ENCODE assay signal across 15 mouse cellular contexts in genomic region chr6:54116299-54116698, GRCm38 (mm10).
DNase-seq lines count a peak whose midpoint lies in the region; TF ChIP-seq lines count a peak whose summit lies in the region.
"Had no signal": no experiment of that assay in that cellular context is flagged by ENCODE, and none has a peak within 500 bp of the region (broad histone marks: within the 10 kb centered on the region; RNA-seq: fewer than 3 reads in every experiment).

No protein-coding gene starts in this region.

- no peaks in the 10 kb centered on the region for H3K9me3 ChIP-seq in megakaryocyte, embryonic 14.5 days
- H3K9me3 ChIP-seq: embryonic facial prominence, embryonic 12.5 days; heart, embryonic 10.5 days; stomach, embryonic 15.5 days had no signal

- no peaks in the 10 kb centered on the region for H3K4me1 ChIP-seq in kidney, adult 2 months (ENCODE audit: control insufficient read depth, insufficient read depth, low read length)
- peaks cover 25% of the 10 kb centered on the region for H3K4me1 ChIP-seq in bone marrow macrophage, adult 2 months (ENCODE audit: control insufficient read depth, insufficient read depth, low read length)
- H3K4me1 ChIP-seq in megakaryocyte, embryonic 14.5 days, result peaks cover 73% of the 10 kb centered on the region

- no peaks in the 10 kb centered on the region for H3K27me3 ChIP-seq in kidney, adult 2 months (replicated peaks; ENCODE audit: control insufficient read depth, insufficient read depth, low read length)
- no peaks in the 10 kb centered on the region for H3K27me3 ChIP-seq in megakaryocyte, embryonic 14.5 days (replicated peaks)
- H3K27me3 ChIP-seq: embryonic facial prominence, embryonic 12.5 days; stomach, embryonic 15.5 days had no signal

- H3K27ac ChIP-seq in kidney, adult 2 months (ENCODE audit: insufficient read depth, low read depth, low read length), result no peak overlapping the region
- H3K27ac ChIP-seq in bone marrow macrophage, adult 2 months (ENCODE audit: insufficient read depth, low read depth, low read length), result 0 out of 2 replicates have a peak overlapping the region, but pooled peaks have one; percentile 42
- H3K27ac ChIP-seq: embryonic facial prominence, embryonic 12.5 days; gastrocnemius, adult 2 months; heart, embryonic 10.5 days; stomach, embryonic 15.5 days had no signal

- peak; percentile 27 for DNase-seq in kidney, adult 2 months
- no peak for DNase-seq in kidney, adult 11 months
- peak; percentile 70 for DNase-seq in 416B (ENCODE audit: low read depth)
- DNase-seq in right cerebral cortex, postnatal 36 days (ENCODE audit: low spot score in 2 of 2), result no peak
- no peak for DNase-seq in T-cell, adult 2 months (ENCODE audit: low spot score)
- no peak for DNase-seq in spleen, postnatal 10 days (ENCODE audit: low spot score in 2 of 2)
- DNase-seq: adrenal gland, postnatal 10 days; gastrocnemius, adult 2 months; heart, postnatal 36 days; thymus, postnatal 4 days had no signal

- no peak for TF ChIP-seq POLR2A in kidney, adult 2 months (IDR thresholded peaks at IDR 0.05; ENCODE audit: low read depth, low read length)
- no peak for TF ChIP-seq POLR2A in bone marrow macrophage, adult 2 months (IDR thresholded peaks at IDR 0.05; ENCODE audit: borderline replicate concordance, low read depth, low read length)

- no peak overlapping the region for H3K4me3 ChIP-seq in kidney, adult 2 months (ENCODE audit: insufficient read depth, low read depth, low read length)
- no peak overlapping the region for H3K4me3 ChIP-seq in bone marrow macrophage, adult 2 months (ENCODE audit: insufficient read depth, low read length)
- peak overlapping the region; percentile 19 for H3K4me3 ChIP-seq in megakaryocyte, embryonic 14.5 days (replicated peaks)
- H3K4me3 ChIP-seq: embryonic facial prominence, embryonic 12.5 days; gastrocnemius, adult 2 months; heart, embryonic 10.5 days; stomach, embryonic 15.5 days had no signal

- WGBS in kidney, adult 2 months, result 92% methylated on average over 9 of the region's 9 CpGs

- no peaks in the 10 kb centered on the region for H3K36me3 ChIP-seq in kidney, adult 2 months (ENCODE audit: control insufficient read depth, insufficient read depth, low read length)
- H3K36me3 ChIP-seq in megakaryocyte, embryonic 14.5 days (replicated peaks; ENCODE audit: low read length), result no peaks in the 10 kb centered on the region
- H3K36me3 ChIP-seq: embryonic facial prominence, embryonic 12.5 days; heart, embryonic 10.5 days; stomach, embryonic 15.5 days had no signal

- no peak for TF ChIP-seq CTCF in kidney, adult 2 months (conservative IDR thresholded peaks at IDR 0.05; ENCODE audit: insufficient read depth, insufficient read length, low read depth, low read length)
- TF ChIP-seq CTCF in bone marrow macrophage, adult 2 months (IDR thresholded peaks at IDR 0.05; ENCODE audit: low read depth, low read length), result no peak

Comparison
In these comparisons a context has a peak if more than half of its experiments do, and no peak if none do; other contexts are left out.
1. DNase-seq: peak in kidney, adult 2 months (single experiment) and 416B (single experiment); none in kidney, adult 11 months (single experiment), right cerebral cortex, postnatal 36 days (0 of 2), T-cell, adult 2 months (single experiment) and spleen, postnatal 10 days (0 of 2).